Mouse (Mus musculus): ENCODE measurements at regions not wholly inside any gene's neighbourhood (a gene's known extent, or its start where the extent isn't known, plus 50 kb on each side); places are given as distances from the start of the nearest gene placed in this dataset.

DNA sequence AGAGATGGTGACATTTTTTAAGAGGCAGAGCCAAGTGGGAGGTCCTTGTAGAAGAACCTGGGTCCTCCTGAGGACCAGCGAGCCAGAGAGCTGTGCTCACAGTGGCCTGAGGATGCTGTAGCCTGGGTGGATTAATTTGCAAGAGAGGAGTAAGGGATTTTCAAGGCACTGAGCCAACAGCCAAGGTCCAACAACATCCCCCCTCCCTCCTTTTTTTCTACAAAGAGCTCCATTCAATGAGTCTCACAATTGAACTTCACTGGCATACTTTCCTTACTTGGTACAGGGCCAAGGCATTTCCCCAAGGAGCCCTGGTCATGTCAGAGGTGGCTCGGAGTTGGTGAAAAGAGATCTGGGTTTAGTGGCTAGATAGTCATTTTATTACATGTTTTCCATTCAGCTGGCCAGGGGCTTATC is 209.8 kb downstream of the Wdr11 start:
- in situ Hi-C loops (cut with MboI; ENCODE audit: unreplicated experiment in 2 of 2): no loop called here

DNA sequence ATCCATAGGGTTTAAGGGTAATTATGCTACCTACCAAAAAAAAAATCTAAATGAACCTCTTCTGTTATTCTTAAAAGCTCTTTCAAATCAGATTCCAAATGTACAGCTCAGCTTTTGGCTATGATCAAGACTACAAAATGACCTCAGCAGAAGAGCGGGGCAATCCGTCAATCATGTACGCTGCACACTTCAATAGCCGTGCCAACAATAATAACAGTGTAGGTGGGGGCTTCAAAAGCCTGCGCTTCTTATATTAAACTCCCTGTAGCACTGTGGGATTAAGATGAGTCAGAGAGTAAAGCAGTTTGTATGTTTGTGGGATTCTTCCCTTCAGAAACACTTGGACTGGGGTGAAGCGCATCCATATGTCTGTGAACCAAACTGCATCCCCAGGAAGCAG is 210.5 kb downstream of the Wdr11 start:
- in situ Hi-C loops (cut with MboI; ENCODE audit: unreplicated experiment in 2 of 2): no loop called here

DNA sequence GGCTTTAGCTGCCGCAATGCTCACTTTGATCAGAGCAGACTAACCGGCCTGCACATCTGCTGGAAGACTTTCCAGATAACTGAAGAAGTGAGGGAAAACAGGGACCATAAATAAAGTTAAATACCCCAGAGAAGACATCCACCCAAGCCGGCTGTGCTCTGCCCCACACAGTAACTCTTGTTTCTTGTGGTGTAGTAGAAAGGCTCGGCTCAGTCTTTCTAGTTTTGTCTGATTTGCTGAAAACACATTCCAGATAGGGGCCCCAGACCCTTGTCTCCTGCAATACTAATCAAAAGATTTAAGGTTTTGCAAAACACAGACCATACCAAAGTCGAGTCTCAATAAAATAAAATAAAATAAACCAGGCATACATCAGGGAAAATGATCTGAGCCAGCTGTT is 213.7 kb downstream of the Wdr11 start:
- in situ Hi-C loops (cut with MboI; ENCODE audit: unreplicated experiment in 2 of 2): no loop called here

DNA sequence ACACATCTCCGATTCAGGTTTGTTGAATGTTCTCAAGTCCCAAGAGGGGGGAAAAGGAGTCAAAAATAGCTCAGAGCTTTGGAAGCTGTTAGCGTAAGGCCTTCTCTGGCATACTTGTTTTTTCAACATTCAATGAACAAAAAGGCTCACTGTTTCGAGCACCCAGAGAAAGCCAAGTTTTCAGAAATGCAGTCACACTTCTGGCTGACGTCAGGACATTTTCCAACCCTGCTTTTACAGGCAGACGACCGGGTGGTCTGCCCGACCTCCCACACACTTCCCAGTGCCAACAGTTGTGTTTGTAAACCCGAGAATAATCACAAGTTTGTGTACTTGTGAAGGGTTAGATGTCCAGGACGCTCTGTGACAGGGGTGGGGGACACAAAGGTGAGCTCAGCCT is 218.5 kb downstream of the Wdr11 start:
- in situ Hi-C loops (cut with MboI; ENCODE audit: unreplicated experiment in 2 of 2): no loop called here

DNA sequence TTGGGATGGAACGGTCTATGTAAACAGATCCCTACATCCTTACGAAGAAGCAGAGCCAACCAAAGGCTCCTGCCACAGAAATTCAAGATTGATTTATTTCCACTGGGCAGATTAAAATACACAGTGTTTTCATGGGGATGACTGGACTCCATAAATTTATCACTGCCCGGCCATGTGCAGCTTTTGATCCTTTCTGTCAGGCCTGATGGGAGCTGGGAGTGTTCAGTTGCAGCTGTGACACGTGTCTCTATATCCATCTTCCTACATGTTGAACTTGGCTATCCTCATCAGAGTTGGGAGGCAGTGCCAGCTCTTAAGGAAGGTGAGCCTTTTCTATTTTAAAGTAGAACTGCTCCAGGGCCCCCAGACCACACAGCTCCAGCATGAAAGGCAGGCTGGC is 218.9 kb downstream of the Wdr11 start:
- in situ Hi-C loops (cut with MboI; ENCODE audit: unreplicated experiment in 2 of 2): no loop called here

DNA sequence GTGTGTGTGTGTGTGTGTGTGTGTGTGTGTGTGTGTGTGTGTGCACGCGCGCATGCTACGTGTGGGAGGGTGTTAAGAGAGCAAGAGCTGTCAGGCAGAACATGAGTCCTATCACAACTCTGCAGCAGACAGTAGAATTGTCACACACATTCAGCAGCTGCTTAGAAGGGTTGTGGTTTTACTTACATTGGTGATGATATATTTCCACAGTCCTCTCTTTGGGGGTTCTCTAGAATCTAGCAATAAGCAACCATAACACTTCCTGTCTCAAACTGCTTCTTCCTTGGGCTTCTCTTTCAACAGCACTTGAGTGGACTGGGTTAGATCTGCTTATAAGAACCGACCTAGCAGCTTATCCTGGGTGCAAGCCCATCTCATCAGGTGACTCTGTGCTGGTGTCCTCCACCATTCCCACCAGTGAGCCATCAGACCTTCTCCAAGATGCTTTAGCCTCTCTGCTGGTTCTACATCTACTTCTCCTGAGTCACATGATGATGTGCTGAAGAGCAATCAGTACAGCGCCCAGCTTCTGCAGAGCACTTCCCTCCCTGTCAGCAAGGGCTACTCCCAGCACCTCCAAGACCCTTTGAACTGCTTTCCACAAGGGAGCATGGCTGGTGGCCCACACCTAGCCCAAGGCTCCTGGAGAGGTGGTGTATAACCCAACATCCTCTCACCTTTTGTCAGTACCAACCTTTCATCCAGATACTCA is 222.6 kb downstream of the Wdr11 start:
- in situ Hi-C loops (cut with MboI; ENCODE audit: unreplicated experiment in 2 of 2): no loop called here

DNA sequence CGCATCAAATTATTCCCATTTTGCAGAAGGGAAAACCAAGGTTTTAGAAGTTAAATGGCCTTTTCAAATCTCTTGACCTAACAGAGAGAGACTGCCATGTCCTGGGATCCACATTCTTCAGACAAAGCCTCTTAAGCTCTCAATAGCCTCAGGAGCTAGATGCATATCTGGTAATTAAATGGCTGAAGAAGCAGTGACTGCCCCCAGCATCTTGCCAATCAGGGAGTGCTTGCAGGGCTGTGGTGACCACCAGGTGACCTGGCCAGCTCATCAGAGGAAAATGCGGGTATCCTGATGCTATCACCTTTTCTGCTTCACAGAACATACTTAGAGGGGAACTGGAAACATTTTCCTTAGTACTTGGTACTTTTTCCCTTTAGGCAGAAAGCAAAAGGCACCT is 227.2 kb downstream of the Wdr11 start:
- in situ Hi-C loops (cut with MboI; ENCODE audit: unreplicated experiment in 2 of 2): no loop called here

DNA sequence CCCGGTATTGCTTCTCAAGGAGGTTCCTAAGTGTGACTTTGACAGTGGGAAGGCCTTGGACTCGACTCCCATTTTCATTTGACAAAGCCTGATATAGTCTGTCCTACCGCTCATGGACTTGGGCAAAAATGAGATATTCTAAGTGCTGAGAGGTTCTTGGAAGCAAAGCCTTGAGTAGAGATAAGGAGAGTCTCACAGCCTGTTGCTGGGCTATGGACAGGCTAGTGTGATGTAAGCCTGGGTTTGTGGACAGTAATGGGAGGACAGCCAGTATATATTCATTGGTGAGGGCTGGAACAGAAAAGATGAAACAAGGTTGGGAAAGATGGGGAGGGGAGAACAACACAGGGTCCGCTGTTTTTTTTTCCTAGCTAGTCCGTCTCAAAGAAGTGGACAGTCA is 228.0 kb downstream of the Wdr11 start:
- in situ Hi-C loops (cut with MboI; ENCODE audit: unreplicated experiment in 2 of 2): no loop called here

DNA sequence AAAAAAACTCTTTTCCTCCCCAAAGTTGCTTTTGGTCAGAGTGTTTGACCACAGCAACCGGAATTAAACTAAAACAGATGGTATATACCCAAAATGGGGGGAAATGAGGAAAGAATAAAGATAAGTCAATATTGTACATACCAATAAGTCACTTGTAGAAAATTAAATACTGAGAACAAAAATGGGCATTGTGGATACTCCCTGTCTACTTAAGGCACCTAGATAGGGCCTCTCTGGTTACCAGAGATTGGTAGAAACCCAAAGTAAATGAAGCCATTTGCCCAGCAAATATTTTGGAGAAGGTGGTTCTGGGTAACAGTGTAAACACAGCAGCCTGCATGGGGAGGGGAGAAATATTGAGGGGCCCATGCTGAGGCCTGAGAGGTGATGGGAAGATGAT is 237.3 kb downstream of the Wdr11 start:
- in situ Hi-C loops (cut with MboI; ENCODE audit: unreplicated experiment in 2 of 2): no loop called here

DNA sequence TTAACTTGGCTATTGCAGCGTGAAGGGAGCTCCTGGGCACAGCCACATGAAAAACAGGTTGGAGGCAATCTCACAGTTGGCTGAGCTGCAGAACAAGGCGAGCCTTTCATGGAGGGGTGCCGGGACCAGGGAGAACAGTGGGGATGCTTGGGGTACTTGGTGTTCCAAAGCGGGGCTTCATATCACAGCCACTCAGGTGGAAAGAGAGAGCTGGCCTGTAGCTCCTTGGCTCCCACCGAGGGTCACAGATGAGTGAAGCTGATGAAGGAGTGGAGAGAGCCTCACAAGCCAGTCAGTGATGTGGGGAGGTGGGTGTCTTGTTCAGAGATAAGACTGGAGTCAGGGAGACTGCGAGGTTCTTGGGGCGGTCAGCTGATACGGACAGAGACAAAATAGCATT is 241.2 kb downstream of the Wdr11 start:
- in situ Hi-C loops (cut with MboI; ENCODE audit: unreplicated experiment in 2 of 2): no loop called here

DNA sequence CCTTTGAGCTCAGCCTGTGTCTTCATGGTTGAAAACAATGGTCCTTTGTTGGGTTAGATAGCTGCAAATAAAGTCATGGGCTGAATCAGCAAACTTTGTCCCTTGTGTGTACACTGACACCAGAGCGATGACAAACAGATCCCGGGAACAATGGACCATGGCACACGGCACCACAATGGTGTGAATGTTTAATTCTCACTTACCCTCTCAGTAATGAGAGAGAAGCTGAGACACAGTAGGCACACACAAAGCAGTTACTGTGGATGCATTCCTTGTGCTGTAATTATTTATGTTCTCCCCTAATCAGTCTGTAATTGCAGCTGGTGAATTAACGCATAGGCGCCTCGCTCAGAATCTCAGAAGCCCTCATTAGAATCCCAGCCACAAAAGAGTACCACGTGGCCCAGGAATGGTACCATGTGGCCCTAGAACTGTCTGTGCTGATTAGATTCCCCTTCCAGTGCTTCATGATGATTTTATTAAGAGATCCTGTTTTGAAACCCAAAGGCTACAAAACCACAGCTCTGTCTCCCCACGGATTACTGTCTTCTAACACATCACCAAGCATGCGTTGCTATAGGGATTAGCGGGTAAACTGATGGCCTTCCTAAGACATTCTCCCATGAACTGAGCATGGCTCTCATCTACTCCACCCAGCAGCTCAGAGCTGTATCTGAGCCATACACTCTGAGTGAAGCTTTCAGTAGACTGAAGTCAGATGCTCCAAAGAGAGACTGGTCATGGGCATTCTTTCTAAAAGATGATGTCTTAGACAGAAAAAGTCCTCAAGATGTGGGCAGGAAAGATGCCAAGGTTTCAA is 250.8 kb downstream of the Wdr11 start:
- in situ Hi-C loops (cut with MboI; ENCODE audit: unreplicated experiment in 2 of 2): no loop called here

DNA sequence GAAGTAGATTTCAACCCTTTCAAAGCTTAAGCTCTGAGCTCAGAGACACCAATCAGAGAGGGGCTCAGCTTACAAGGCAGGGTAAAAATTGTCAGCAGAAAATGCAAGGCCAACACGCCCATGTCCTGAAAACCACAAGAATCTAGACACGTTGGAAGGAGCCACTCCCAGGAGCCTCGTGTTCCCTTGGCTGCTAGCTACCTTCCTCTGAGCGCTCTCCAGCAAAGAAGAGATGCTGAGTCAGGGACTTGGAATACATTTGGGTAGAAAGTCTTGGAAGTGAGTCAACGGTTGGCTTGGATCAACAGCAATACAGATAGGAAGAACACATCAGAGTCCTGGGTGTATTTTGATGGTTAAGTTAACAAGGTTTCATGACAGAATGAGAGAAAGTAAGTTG is 255.5 kb downstream of the Wdr11 start:
- in situ Hi-C loops (cut with MboI; ENCODE audit: unreplicated experiment in 2 of 2): no loop called here

DNA sequence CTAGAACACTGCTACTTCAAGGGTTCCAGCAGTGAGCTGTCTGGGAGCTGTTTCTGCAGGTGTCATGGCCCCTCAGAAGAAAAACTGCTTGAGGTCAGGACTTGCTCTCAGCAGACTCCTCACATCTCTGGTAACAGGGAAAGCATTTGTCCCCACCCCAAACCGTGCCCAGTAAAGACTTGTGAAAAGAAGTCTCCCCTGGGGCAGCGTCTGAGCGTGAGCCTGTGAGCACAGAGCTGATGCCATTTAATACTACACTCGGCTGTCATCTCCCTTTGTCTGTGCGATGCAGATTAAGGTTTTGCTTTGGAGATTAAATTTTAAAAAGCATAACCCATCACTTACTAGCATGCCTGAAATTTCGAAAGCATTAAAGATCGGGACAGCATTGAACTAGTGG is 261.9 kb downstream of the Wdr11 start:
- in situ Hi-C loops (cut with MboI; ENCODE audit: unreplicated experiment in 2 of 2): no loop called here

DNA sequence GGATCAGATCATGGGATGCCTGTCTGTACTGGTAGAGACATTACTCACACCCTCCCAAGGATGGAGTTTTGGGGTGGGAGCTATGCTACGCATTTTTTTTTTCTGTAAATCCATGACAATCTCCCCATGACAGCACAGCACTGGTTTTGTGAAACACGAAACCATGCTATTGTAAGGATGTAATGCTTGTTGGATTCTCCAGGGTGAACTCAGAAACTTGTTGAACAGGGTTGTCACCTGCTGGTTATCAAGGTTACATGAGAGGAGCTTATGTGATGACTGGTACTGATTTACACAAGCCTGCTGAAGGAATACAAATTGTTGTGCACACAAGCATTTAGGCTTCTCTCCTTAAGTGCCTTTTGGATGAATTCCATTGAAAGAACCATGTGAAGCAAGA is 263.3 kb downstream of the Wdr11 start:
- in situ Hi-C loops (cut with MboI; ENCODE audit: unreplicated experiment in 2 of 2): no loop called here

DNA sequence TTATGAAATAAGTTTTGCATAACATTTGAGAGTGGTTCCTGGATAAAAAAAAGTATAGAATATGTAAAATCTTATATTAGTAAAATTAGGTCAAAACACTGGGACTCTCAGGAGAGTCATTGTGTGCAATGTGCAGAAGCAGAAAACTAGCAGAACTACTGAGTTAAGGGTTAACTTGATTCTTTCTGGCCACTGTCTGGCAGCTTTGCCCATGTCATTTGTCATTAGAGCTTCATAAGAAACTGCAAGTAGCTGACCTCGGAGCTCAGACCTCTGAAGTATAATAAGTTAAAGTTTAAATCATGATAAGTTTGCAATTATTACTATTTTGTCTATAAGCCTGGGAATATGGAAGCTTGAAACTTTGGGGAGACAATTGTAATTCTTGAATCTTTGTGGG is 271.3 kb downstream of the Wdr11 start:
- in situ Hi-C loops (cut with MboI; ENCODE audit: unreplicated experiment in 2 of 2): no loop called here

DNA sequence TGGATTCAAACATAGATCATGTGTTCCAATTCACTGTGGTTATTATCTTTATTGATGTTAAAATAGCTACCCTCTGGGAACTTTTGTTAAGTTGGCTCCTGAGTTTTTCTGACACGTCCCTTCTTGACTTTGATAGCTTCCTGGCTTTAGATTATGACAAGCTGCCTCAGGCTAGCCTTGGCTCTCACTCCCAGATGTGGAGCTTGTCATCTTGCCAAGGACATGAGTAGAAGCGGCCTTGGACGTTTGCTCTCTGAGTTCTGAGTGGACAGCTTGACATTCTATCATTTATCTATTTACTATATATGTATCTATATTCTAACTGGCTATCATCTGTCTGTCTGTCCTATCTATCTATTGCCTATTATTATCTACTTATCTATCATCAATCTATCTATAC is 273.9 kb downstream of the Wdr11 start:
- in situ Hi-C loops (cut with MboI; ENCODE audit: unreplicated experiment in 2 of 2): no loop called here

DNA sequence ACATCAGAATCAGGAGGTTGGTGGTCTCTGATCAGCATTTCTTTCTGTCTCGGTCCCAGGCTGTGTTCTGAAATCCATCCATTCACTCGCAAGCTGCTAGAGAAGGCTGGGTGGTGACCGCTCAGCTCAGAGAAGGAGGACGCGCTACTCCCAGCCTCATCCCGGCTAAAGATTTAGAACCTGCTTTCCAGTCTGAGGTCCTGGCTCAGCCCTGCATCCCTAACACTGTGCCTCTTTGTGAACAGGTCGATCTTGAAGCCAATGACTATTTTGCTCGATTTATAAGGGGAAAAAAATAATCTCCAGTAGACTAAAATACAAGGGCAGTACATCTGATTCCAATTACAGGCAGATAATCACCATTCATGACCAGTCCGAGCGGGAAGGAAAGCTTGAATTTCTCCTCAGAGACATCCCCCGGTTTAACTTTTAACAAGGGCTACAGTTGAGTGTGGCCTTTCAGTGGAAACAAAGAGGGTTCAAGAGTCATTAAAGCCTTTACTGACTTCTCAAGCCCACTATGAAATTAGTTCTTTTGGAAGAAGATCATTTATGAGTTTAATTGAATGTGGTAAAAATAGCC is 280.6 kb downstream of the Wdr11 start:
- in situ Hi-C loops (cut with MboI; ENCODE audit: unreplicated experiment in 2 of 2): no loop called here

DNA sequence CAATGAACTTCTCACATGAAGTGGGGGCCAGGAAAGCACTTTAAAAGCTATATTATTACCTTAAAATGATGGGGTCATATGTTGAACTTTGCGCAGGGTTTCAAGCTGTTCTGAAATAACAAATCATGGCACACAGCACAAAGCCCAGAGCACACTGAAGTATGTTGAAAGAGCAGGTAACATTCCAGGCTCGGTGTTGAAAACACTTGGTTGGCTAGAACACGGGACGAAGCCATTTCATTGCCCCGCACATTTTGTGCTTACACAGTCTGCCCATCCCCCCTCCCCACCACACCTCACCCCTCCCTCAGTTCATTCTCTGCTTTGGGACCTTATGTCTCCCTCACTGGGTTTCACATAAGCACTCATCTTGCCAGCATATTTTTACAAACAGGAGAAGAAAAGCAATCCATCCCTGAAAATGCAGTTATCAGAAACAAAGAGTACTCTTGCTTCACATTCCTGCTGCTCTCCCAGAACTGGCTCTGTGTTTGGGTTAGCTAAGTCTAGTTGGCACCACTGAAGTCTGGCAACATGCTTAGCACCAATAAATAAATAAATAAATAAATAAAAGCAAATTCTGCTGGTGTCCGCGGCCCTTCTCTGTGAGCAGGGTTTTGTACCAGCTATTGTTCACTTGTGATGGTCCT is 284.7 kb downstream of the Wdr11 start:
- in situ Hi-C loops (cut with MboI; ENCODE audit: unreplicated experiment in 2 of 2): no loop called here

DNA sequence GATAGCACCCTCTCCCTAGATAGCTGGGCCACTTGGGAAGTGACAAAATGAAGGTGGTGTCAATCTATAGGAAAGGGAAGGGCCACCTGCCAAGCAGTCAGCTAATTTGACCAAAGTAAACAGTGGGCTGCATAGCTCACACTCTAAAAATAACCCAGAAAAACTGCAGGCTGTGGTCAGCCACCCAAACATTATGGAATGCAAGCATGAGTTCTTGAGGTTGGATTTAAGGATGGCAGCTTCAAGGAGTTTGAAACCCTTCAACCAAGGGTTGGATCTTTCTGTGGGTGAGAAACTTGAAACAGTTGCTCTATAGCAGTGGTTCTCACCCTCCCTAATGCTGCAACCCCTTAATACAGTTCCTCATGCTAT is 285.2 kb downstream of the Wdr11 start:
- in situ Hi-C loops (cut with MboI; ENCODE audit: unreplicated experiment in 2 of 2): no loop called here

DNA sequence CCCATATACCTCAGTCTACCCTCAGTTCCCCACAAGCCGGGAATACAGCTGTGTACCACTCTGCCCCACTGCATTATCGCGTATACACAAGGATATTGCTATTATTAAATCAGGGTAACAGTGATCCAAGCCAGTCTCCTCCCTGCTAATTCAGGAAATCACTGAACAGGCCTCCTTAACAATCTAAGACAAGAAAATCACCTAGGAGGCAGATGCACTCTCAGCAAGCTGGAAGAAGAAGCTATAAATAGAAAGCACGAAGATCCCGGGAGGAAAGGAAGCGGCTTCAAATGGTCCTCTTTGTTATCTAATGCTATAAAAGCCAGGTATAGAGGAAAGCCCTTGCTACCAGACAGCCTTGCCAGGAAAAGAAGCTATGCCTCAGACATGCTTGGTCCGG is 304.6 kb downstream of the Wdr11 start:
- in situ Hi-C loops (cut with MboI; ENCODE audit: unreplicated experiment in 2 of 2): no loop called here

DNA sequence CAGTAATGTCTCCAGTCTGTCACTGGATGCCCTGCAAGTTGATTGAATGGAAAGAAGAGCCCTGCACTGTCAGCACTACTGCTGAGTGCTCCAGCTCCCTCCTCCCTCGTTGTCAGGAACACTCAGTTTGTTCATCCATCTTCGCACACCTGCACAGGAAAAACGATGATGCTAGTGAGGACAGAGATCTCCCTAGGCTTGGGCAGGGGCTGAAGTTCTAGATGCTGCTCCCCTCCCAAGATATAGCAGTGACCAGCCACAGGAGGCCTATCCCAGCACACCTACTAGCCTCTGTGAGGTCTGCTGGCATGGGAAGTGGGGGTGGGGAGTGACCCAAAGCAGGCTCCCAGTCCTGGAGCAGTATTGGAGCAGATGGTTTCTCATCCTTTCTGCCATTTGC is 305.8 kb downstream of the Wdr11 start:
- in situ Hi-C loops (cut with MboI; ENCODE audit: unreplicated experiment in 2 of 2): no loop called here

DNA sequence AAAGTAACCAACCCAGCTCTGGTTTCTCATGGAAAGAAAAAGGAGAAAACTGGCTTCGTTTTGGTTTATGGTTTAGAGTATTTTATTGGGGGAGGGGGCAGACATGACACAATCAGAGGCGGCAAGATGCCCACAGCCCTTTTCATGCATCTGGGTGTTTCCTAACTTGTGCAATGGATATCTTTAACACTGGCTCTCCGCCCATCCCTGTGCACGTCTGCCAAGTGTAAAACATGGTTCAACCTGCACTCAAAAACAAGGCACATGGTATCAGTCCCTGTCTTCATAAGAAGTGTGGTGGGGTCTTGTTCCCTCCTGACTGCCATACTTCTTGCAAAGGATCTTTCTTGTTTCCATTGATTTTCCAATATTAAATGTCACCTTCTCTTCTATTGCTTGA is 310.6 kb downstream of the Wdr11 start:
- in situ Hi-C loops (cut with MboI; ENCODE audit: unreplicated experiment in 2 of 2): no loop called here
